Mouse (Mus musculus) heart, postnatal 0 days (tissue): ENCODE results near the gene Gsc2. TPM values are rescaled to one million over a fixed set of nuclear protein-coding genes. Genes with fewer than 3 reads are reported as not detected.

Source experiments
- ATAC-seq: fragments of 200-750 bp; cut with Nextera tagmentation; 2 replicates; pipeline ENCODE4 v1.8.0; 2017; ENCODE audit warnings: low read depth, moderate number of reproducible peaks, moderate library complexity; ENCODE audit not compliant: insufficient read depth
- DNase-seq: peaks from one replicate; pipeline ENCODE4 v3.0.0-alpha.2; 2016; ENCODE audit warnings: low spot score
- H3K27ac ChIP-seq: fragments of 300-500 bp; sonication (generic); 2 replicates; pipeline ENCODE4 v1.5.1; 2014; ENCODE audit warnings: low read depth, mild to moderate bottlenecking
- H3K27me3 ChIP-seq: fragments of 300-500 bp; sonication (generic); 2 replicates; pipeline ENCODE4 v1.6.1; 2014; ENCODE audit warnings: low read length, mixed read lengths; ENCODE audit not compliant: control insufficient read depth, insufficient read depth
- H3K36me3 ChIP-seq: fragments of 300-500 bp; sonication (generic); replicated peaks from 2 replicates; pipeline ENCODE4 v1.6.1; 2014; ENCODE audit warnings: low read length, mixed read lengths; ENCODE audit not compliant: control insufficient read depth, insufficient read depth
- H3K4me1 ChIP-seq: fragments of 300-500 bp; sonication (generic); 2 replicates; pipeline ENCODE4 v1.6.1; 2014; ENCODE audit warnings: antibody characterized with exemption; ENCODE audit not compliant: control insufficient read depth, insufficient read depth
- H3K4me2 ChIP-seq: fragments of 300-500 bp; sonication (generic); 2 replicates; pipeline ENCODE4 v1.6.1; 2014; ENCODE audit warnings: low read depth, mild to moderate bottlenecking, low read length, moderate library complexity
- H3K4me3 ChIP-seq: fragments of 300-500 bp; sonication (generic); 2 replicates; pipeline ENCODE4 v1.5.1; 2014; ENCODE audit warnings: low read depth, low read length
- H3K9ac ChIP-seq: fragments of 300-500 bp; sonication (generic); replicated peaks from 2 replicates; pipeline ENCODE4 v1.6.1; 2014; ENCODE audit warnings: low read depth, low read length, mixed read lengths
- H3K9me3 ChIP-seq: fragments of 300-500 bp; sonication (generic); replicated peaks from 2 replicates; pipeline ENCODE4 v1.6.1; 2016; ENCODE audit warnings: low read length; ENCODE audit not compliant: control insufficient read depth
- CTCF ChIP-seq: IDR thresholded peaks from 2 replicates; pipeline ENCODE4 v1.5.1; 2016; ENCODE audit warnings: antibody characterized with exemption, control low read depth, low read depth
- EP300 ChIP-seq: IDR thresholded peaks from 2 replicates; pipeline ENCODE4 v1.6.1; 2016; ENCODE audit warnings: antibody characterized with exemption, low read depth
- WGBS: fragments of 180-500 bp; shearing (Covaris S2); extraction: QIAGEN DNeasy Blood & Tissue Kit; methylation state at CpG from one replicate; pipeline ENCODE4 v1.1.7; 2014; 5-methylcytosine and 5-hydroxymethylcytosine counted together
- polyA plus RNA-seq: library from polyadenylated mRNA; unstranded; fragments of >200 nt; fragmentation: Nextera tagmentation; extraction: Ambion mirVana; gene quantifications from 2 replicates; pipeline ENCODE4 v1.2.1, GENCODE M21; 2015
- total RNA-seq: library from RNA; depleted of rRNA; stranded (reverse); fragments of >200 nt; gene quantifications from 2 replicates; pipeline ENCODE4 v1.2.3, GENCODE M21; 2014; ENCODE audit warnings: low replicate concordance

Gene Gsc2
- total and polyA plus RNA-seq, 2 experiments from 2014 or later = not detected

- no peak overlapping the region for H3K27ac ChIP-seq
- H3K27me3 ChIP-seq = no peaks in the 10 kb centered on the region
- 82% methylated on average over 6 of the region's 6 CpGs for WGBS
- peak overlapping the region; percentile 85; the same call in 1 of the 2 replicates for H3K4me3 ChIP-seq
- H3K4me2 ChIP-seq = peak overlapping the region; percentile 87
- peaks cover 4% of the 10 kb centered on the region; the same call in 1 of the 2 replicates for H3K36me3 ChIP-seq
- no peak for ATAC-seq
- DNase-seq = no peak
- no peaks in the 10 kb centered on the region for H3K9me3 ChIP-seq
- no peak overlapping the region for H3K9ac ChIP-seq
- TF ChIP-seq CTCF = no peak
- TF ChIP-seq EP300 = no peak
- H3K4me1 ChIP-seq = peaks cover 24% of the 10 kb centered on the region
These were observed 25.0 kb downstream of the Gsc2 start for GRCm38 (mm10) chr16:17889689-17890341.

- no peaks in the 10 kb centered on the region for H3K9me3 ChIP-seq
- ATAC-seq = no peak
- WGBS = 61% methylated on average over 6 of the region's 6 CpGs
These were observed 30.7 kb downstream of the Gsc2 start for GRCm38 (mm10) chr16:17884116-17884515.

GRCm38 (mm10) chr16:17882196-17882595, 32.7 kb downstream of the Gsc2 start:
- Histone ChIP-seq H3K9ac (no peak overlapping the region), H3K27me3 (no peaks in the 10 kb centered on the region), H3K36me3 (no peaks in the 10 kb centered on the region; the same call in 1 of the 2 replicates), H3K4me1 (peaks cover 6% of the 10 kb centered on the region; the same call in 1 of the 2 replicates), H3K27ac (no peak overlapping the region), H3K4me2 (no peak overlapping the region), H3K4me3 (no peak overlapping the region), H3K9me3 (no peaks in the 10 kb centered on the region)
- no peak for DNase-seq
- ATAC-seq = no peak
- no peak for TF ChIP-seq EP300
- no peak for TF ChIP-seq CTCF

More at GRCm38 (mm10) chr16:17884116-17884515, 30.7 kb downstream of the Gsc2 start:
- no peaks in the 10 kb centered on the region; the same call in 1 of the 2 replicates for H3K36me3 ChIP-seq
- no peaks in the 10 kb centered on the region for H3K27me3 ChIP-seq
- no peak for TF ChIP-seq CTCF
- H3K4me3 ChIP-seq = no peak overlapping the region
- peaks cover 6% of the 10 kb centered on the region; the same call in 1 of the 2 replicates for H3K4me1 ChIP-seq
- H3K9ac ChIP-seq = no peak overlapping the region
- DNase-seq = no peak
- no peak overlapping the region for H3K27ac ChIP-seq
- H3K4me2 ChIP-seq = no peak overlapping the region

- no peak overlapping the region for H3K4me2 ChIP-seq
- H3K4me1 ChIP-seq = peaks cover 14% of the 10 kb centered on the region; the same call in 1 of the 2 replicates
- DNase-seq (no peak), ATAC-seq (no peak)
- no peaks in the 10 kb centered on the region for H3K9me3 ChIP-seq
- H3K27ac ChIP-seq = no peak overlapping the region
- no peaks in the 10 kb centered on the region for H3K27me3 ChIP-seq
- TF ChIP-seq EP300 (no peak), CTCF (no peak)
- no peaks in the 10 kb centered on the region; the same call in 1 of the 2 replicates for H3K36me3 ChIP-seq
- no peak overlapping the region for H3K9ac ChIP-seq
- 77% methylated on average over 4 of the region's 4 CpGs for WGBS
- no peak overlapping the region for H3K4me3 ChIP-seq
These were observed 35.3 kb downstream of the Gsc2 start for GRCm38 (mm10) chr16:17879571-17879970.

- peaks cover 20% of the 10 kb centered on the region for H3K4me1 ChIP-seq
- H3K27me3 ChIP-seq = no peaks in the 10 kb centered on the region
- H3K4me2 ChIP-seq = no peak overlapping the region
- no peak for TF ChIP-seq EP300
- no peak for TF ChIP-seq CTCF
- no peaks in the 10 kb centered on the region for H3K9me3 ChIP-seq
- no peak overlapping the region for H3K9ac ChIP-seq
- ATAC-seq (no peak), DNase-seq (no peak)
- 89% methylated on average over 1 of the region's 1 CpGs for WGBS
- H3K4me3 ChIP-seq = no peak overlapping the region
- peaks cover 18% of the 10 kb centered on the region for H3K36me3 ChIP-seq
- H3K27ac ChIP-seq = no peak overlapping the region
These were observed 38.8 kb downstream of the Gsc2 start for GRCm38 (mm10) chr16:17876096-17876495.

GRCm38 (mm10) chr16:17875174-17875573, 39.7 kb downstream of the Gsc2 start:
- TF ChIP-seq CTCF = no peak
- no peak for TF ChIP-seq EP300
- WGBS = 25% methylated on average over 4 of the region's 4 CpGs
- no peak overlapping the region for H3K4me3 ChIP-seq
- peaks cover 20% of the 10 kb centered on the region for H3K4me1 ChIP-seq
- H3K27ac ChIP-seq = peak overlapping the region; percentile 68
- peak; percentile 56 for DNase-seq
- H3K4me2 ChIP-seq = no peak overlapping the region; the same call in 1 of the 2 replicates
- ATAC-seq = peak; percentile 83
- no peak overlapping the region for H3K9ac ChIP-seq
- H3K27me3 ChIP-seq = no peaks in the 10 kb centered on the region
- peaks cover 25% of the 10 kb centered on the region for H3K36me3 ChIP-seq
- no peaks in the 10 kb centered on the region for H3K9me3 ChIP-seq
